Mouse (Mus musculus): ENCODE results near the gene Gnptg. TPM values are rescaled to one million over a fixed set of nuclear protein-coding genes. Genes with fewer than 3 reads are reported as not detected.
A peak's percentile ranks its signal among the peaks of the same experiment; 100 is the strongest.
"Not testable (repeated sequence)": the region's sequence is repeated elsewhere in the genome, so short reads cannot be mapped to it uniquely, and the experiment has no call there.

The Gnptg gene
- total RNA-seq, 2 experiments from 2014 or later = 11.3 to 13.9 TPM

DNA sequence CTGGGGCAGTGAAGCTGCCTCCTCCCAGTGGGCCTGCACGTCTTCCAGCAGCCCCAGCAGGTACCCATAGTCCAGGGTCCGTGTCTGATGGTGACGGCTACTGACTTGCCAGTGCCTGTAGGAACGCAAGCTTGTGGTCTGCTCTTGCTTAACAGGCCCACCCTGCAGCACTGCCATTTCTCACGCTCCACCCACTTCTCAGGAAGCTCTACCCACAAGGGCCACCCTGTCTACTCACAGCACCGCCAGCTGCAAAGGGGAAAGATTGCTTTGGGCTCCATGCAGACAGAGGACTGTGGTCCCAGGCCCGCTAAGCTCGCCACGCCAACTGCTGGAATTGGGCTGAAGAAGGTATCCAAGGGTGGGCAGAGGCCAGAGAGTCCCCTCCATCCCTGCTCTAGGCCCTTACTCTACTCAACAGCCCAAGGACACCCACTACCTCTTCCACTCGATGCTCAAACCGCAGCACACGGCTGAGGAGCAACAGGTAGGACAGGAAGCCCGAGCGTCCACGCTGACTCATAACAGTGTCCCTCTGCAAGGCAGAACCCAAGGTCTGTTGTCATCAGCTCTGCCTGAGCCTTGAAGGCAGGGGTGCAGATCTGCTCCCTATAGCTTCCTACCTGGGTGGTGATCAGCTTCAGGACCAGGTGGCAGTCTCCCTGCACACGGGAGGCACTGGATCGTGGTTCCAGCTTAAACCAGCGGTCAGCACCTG, 8.3 kb upstream of the Gnptg start:
- no peak for DNase-seq
- intact Hi-C loops (cut with DNase I) = no loop called here

GRCm38 (mm10) chr17:25244239-25244638, 4.3 kb upstream of the Gnptg start:
- intact Hi-C loops (cut with DNase I) = no loop called here
- no peak for DNase-seq

GRCm38 (mm10) chr17:25243131-25243780, 3.3 kb upstream of the Gnptg start:
- DNase-seq = no peak
- intact Hi-C loops (cut with DNase I) = no loop called here

DNA sequence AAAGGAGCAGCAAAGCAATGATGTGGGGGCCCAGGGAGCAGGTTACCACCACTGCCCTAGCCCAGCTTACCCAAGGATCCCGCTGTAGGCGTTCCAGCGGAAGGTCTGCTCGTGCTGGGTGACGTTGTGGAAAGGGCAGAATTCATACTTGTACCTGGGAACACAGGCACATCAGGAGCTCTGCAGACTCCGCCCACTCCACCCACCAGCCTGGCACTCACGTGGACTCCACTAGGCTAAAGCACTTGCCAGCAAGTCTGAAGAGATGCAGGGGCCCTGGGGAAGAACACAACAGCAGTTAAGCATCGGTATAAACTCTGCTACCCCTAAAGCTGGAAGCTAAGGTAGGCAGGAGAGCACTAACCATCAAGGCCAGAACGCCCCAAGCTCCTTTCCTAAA, 4.3 kb downstream of the Gnptg start:
- no peak for DNase-seq
- intact Hi-C loops (cut with DNase I) = no loop called here

DNA sequence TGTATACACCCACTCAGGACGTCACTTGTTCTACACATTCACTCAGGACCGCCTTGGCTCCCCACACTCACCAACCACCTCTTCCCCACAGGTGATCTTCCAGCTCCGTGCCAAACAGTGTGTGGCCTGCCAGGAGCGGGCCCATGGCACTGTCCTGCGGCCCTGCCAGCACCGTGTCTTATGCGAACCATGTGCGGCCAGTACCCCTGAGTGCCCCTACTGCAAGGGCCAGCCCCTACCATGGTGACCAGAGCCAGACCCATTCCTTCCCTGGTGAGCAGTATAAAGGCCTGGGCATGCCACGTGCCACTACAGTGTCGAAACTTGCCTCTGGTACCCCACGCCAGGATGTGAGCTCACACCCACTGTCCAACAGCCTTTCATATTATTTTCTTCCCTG, 8.3 kb downstream of the Gnptg start:
- intact Hi-C loops (cut with DNase I); DNase-seq: not testable (repeated sequence)

- intact Hi-C loops (cut with DNase I) = no loop called here
- no peak for DNase-seq
Observed at GRCm38 (mm10) chr17:25230700-25231099, 9.2 kb downstream of the Gnptg start.

- DNase-seq; intact Hi-C loops (cut with DNase I): not testable (repeated sequence)
Observed at GRCm38 (mm10) chr17:25230014-25230655, 9.8 kb downstream of the Gnptg start.

DNA sequence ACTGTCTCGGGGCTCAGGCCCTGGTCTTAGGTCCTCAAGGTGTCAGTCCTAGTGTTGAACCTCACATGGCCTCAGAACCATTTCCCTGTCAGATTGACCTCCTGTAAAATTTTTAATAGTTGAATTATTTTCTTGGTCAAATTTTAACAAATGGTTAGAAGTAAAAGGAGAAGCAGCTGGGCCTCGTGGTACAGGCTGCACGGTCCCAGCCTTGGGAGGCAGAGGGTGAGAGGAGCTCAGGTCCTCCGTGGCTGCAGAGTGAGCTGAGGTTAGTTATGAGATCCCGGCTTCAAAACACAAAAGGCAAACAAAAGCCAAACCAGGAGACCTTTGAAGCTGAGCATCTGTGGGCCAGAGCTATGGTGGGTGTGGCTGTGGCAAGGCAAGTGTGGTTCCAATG, 11.9 kb downstream of the Gnptg start:
- DNase-seq = no peak
- intact Hi-C loops (cut with DNase I) = no loop called here

GRCm38 (mm10) chr17:25225659-25226058, 14.3 kb downstream of the Gnptg start:
- no peak for DNase-seq
- intact Hi-C loops (cut with DNase I) = no loop called here

- intact Hi-C loops (cut with DNase I) = no loop called here
- no peak for DNase-seq
Observed at GRCm38 (mm10) chr17:25224586-25225222, 15.2 kb downstream of the Gnptg start.

GRCm38 (mm10) chr17:25222951-25223601, 16.8 kb downstream of the Gnptg start:
- intact Hi-C loops (cut with DNase I) = no loop called here

GRCm38 (mm10) chr17:25222504-25222940, 17.4 kb downstream of the Gnptg start:
- DNase-seq; intact Hi-C loops (cut with DNase I): not testable (repeated sequence)

More at GRCm38 (mm10) chr17:25222951-25223601, 16.8 kb downstream of the Gnptg start:
- no peak for DNase-seq

DNA sequence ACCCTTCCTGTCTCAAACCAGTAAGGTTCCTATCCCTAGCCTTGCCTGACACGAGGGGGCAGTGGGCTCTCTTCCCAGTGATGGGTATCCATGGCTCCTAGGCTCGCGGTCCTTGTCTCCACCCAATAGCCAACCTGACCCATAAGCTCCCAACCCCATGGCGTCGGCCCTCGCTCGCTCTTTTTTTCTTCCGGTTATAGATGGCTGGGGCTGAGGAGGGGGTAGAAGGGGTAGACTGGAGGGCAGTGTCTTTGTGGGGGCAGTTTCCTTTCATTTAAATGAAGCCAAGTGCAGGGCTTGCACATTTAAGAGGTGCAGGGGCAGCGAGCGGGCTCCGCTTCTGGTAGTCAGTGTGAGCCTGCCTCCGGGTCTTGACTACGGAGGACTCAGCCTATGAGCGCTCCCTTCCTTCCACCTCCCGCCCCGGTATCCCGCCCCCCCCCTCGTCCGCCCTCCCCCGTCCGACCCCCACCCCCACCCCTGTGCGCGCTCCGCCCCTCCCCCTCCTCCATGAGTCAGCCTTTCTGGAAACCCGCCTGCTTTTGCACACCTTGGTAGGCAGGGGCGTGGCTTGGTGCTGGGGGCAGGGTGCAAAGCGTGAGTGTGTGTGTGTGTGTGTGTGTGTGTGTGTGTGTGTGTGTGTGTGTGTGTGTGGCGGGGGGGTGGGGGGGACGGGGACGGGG, 18.0 kb downstream of the Gnptg start:
- intact Hi-C loops (cut with DNase I) = no loop called here
- DNase-seq = peak; percentile 37 to 59

DNA sequence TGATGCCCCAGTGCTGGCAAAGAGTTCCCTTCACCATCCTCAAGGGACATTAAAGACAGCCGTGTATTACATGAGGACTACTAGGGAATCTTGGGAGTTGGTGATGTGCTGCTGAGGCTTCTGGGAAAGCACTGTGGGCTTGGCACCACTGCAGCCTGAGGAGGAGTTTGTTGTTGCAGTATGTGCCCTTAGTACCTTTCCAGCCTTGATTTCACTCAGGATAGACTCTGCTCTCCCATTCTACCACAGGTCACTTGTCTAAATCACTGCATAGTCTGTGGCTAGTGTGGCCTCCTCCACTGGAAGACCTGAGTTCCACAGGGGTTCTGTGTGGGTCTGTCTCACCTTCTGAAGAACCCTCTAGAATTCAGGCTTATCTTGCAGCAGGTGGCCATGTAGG, 19.2 kb downstream of the Gnptg start:
- intact Hi-C loops (cut with DNase I) = no loop called here
- DNase-seq = no peak

- intact Hi-C loops (cut with DNase I) = no loop called here
- no peak for DNase-seq
Observed at GRCm38 (mm10) chr17:25219492-25220295, 20.2 kb downstream of the Gnptg start.

DNA sequence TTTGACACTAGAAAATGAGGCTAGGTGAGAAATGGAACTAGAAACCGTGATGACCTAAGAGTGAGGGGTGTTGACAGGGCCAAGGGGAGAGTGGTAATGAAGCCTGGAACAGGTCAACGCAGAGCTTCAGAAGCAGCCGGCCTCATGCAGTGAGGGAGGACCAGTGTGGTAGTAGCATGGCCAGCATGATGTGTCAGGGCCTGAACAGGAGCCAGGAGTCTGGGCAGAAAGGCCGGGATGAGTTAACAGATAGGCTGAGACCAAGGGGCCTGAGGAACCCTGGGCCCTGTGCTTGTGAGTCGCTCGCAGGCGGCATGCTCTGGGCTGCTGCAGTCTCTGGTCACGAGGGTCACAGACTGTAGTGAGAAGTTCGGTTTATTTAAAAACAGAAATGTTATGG, 21.0 kb downstream of the Gnptg start:
- no peak for DNase-seq
- intact Hi-C loops (cut with DNase I) = no loop called here

GRCm38 (mm10) chr17:25215431-25215830, 24.5 kb downstream of the Gnptg start:
- intact Hi-C loops (cut with DNase I) = no loop called here
- no peak for DNase-seq

- intact Hi-C loops (cut with DNase I) = no loop called here
- no peak for DNase-seq
Observed at GRCm38 (mm10) chr17:25211705-25212104, 28.2 kb downstream of the Gnptg start.

DNA sequence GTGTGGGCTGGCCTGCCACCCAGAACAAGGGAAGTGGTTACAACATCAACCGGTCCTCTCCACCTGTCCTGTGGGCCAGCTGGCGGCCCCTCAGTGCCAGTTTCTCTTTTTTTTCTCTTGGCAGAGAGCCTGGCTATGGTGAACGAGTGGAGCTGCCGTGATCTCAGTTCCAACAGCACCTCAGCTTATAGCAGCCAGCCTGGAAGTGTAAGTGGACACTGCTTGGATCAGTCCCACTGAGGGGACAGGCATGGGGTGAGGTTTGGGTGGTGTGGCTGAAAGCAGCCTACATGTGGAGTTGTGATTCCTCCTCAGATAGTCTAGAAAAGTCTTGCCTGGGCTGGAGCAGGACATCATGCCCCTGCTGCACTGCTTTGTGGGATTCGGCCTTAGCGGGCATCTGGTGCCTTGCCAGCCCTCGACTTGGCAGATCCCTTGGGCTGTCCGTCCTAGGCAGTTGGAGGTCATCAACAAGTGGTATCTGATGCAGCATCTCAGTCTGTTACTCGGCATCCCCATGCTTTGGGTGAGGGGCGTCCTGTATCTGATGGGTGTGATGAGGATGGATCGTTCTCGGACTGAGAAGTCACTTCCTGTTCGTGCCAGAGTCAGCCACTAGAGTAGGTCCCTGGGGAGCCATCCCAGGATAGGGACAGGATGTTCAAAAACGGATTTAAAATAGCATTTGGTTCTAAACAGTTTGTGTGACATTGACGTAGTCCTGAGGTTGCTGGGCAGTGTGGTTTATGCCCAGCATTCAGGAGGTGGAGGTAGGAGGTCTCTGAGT, 29.1 kb downstream of the Gnptg start:
- DNase-seq = peak; percentile 43 to 48
- intact Hi-C loops (cut with DNase I) = no loop called here
